Mouse (Mus musculus): ENCODE measurements around the gene Tspan5. TPM values are rescaled to one million over a fixed set of nuclear protein-coding genes. Genes with fewer than 3 reads are reported as not detected.

The Tspan5 gene
- total and polyA plus RNA-seq, 2 experiments from 2014 or later: 7.7 to 25.4 TPM

DNA sequence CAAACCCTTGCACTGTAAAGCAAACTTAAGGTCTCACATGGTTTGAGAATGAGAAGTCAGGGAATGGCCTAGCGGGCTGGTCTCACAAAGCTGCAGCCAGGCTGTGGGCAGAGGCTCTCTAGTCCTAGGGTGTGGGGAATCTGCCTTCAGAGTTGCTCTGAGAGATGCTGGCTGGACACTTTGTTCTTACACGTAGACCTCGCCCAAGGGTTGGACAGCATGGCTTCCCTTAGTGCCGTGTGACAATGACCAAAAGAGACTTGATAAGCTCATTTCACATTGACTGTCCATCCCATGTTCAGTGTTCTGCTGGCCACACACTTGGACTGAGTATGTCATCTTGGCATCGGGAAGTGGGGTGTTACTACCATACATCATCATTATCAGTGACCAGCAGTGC lies 101.6 kb downstream of the Tspan5 start:
- ATAC-seq (ENCODE audit: insufficient read depth, low read depth) (no peak), DNase-seq (ENCODE audit: low spot score) (no peak)
- 89% methylated on average over 5 of the region's 5 CpGs for WGBS
- no peak overlapping the region for H3K27ac ChIP-seq (ENCODE audit: low read depth)
- H3K27me3 ChIP-seq (ENCODE audit: control insufficient read depth, insufficient read depth, low read length): no peaks in the 10 kb centered on the region
- no peak overlapping the region for H3K9ac ChIP-seq (replicated peaks; ENCODE audit: low read depth, low read length)
- no peaks in the 10 kb centered on the region for H3K36me3 ChIP-seq (replicated peaks; ENCODE audit: control insufficient read depth, insufficient read depth, low read length)
- TF ChIP-seq EP300 (IDR thresholded peaks at IDR 0.05; ENCODE audit: low read depth): no peak
- TF ChIP-seq CTCF (IDR thresholded peaks at IDR 0.05; ENCODE audit: low read depth): no peak
- H3K4me3 ChIP-seq (ENCODE audit: low read depth, low read length): no peak overlapping the region
- no peaks in the 10 kb centered on the region for H3K9me3 ChIP-seq (replicated peaks; ENCODE audit: control insufficient read depth, low read length)
- no peak overlapping the region for H3K4me2 ChIP-seq (ENCODE audit: low read depth, low read length)
- no peaks in the 10 kb centered on the region for H3K4me1 ChIP-seq (ENCODE audit: control insufficient read depth, insufficient read depth)

DNA sequence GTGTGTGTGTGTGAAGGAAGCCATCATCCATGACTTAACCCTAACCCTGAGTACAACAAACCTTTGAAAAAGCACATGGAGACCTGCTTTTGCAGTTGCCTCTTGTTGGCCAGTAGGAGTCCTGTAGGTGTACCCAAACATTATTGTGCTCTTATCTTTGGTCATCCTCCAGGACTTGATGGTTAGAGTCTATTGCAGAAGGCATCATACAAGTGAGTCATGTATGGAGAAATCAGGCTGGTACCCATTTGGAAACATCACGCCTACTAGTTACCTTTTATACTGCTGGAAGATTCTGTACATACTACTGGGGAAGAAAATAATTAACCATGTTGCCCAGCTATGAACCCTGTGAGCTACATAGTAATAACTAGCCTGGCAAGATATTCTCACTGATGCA lies 103.8 kb downstream of the Tspan5 start:
- ATAC-seq (ENCODE audit: insufficient read depth, low read depth) (no peak), DNase-seq (ENCODE audit: low spot score) (no peak)
- TF ChIP-seq CTCF (IDR thresholded peaks at IDR 0.05; ENCODE audit: low read depth): no peak
- no peak for TF ChIP-seq EP300 (IDR thresholded peaks at IDR 0.05; ENCODE audit: low read depth)
- Histone ChIP-seq H3K4me3 (ENCODE audit: low read depth, low read length) (no peak overlapping the region), H3K36me3 (replicated peaks; ENCODE audit: control insufficient read depth, insufficient read depth, low read length) (no peaks in the 10 kb centered on the region), H3K4me2 (ENCODE audit: low read depth, low read length) (no peak overlapping the region), H3K9me3 (replicated peaks; ENCODE audit: control insufficient read depth, low read length) (no peaks in the 10 kb centered on the region), H3K9ac (replicated peaks; ENCODE audit: low read depth, low read length) (no peak overlapping the region), H3K27me3 (ENCODE audit: control insufficient read depth, insufficient read depth, low read length) (no peaks in the 10 kb centered on the region), H3K27ac (ENCODE audit: low read depth) (no peak overlapping the region), H3K4me1 (ENCODE audit: control insufficient read depth, insufficient read depth) (no peaks in the 10 kb centered on the region)
- 81% methylated on average over 1 of the region's 1 CpGs for WGBS

- WGBS: 50% methylated on average over 3 of the region's 3 CpGs
- no peak overlapping the region for H3K27ac ChIP-seq (ENCODE audit: low read depth)
- DNase-seq (ENCODE audit: low spot score) (no peak), ATAC-seq (ENCODE audit: insufficient read depth, low read depth) (no peak)
- no peaks in the 10 kb centered on the region for H3K9me3 ChIP-seq (replicated peaks; ENCODE audit: control insufficient read depth, low read length)
- H3K4me1 ChIP-seq (ENCODE audit: control insufficient read depth, insufficient read depth): no peaks in the 10 kb centered on the region
- no peak overlapping the region for H3K4me2 ChIP-seq (ENCODE audit: low read depth, low read length)
- H3K36me3 ChIP-seq (replicated peaks; ENCODE audit: control insufficient read depth, insufficient read depth, low read length): no peaks in the 10 kb centered on the region
- no peaks in the 10 kb centered on the region for H3K27me3 ChIP-seq (ENCODE audit: control insufficient read depth, insufficient read depth, low read length)
- TF ChIP-seq CTCF (IDR thresholded peaks at IDR 0.05; ENCODE audit: low read depth) (no peak), EP300 (IDR thresholded peaks at IDR 0.05; ENCODE audit: low read depth) (no peak)
- H3K4me3 ChIP-seq (ENCODE audit: low read depth, low read length): no peak overlapping the region
- no peak overlapping the region for H3K9ac ChIP-seq (replicated peaks; ENCODE audit: low read depth, low read length)
These were observed 105.8 kb downstream of the Tspan5 start for GRCm38 (mm10) chr3:138847809-138848208.

DNA sequence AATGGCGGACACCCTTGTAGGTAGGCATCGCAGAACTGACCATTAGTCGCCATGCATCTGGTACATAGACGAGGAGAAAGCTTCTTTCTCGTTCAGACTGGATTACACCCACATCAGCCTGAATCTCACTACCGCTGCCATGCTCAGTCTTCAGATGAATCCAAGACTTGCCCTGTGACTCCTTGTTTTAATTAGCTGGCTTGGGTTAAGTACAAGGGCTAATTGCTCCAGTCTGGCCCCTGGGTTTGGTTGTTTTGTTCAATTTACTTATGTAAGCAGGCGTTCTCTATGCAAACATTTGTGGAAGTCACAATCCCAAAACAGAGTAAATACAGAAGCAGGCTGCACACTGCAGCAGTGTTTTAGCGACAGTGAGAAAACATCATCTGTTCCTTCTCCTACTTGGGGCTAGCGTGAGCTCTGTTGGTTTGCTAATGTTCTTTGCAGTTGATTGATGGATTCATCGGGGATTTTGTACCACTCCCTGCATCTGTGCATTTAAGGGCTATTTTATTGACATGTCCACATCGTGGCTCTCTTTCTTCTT lies 107.8 kb downstream of the Tspan5 start:
- no peak overlapping the region for H3K9ac ChIP-seq (replicated peaks; ENCODE audit: low read depth, low read length)
- H3K9me3 ChIP-seq (replicated peaks; ENCODE audit: control insufficient read depth, low read length): no peaks in the 10 kb centered on the region
- WGBS: 79% methylated on average over 11 of the region's 11 CpGs
- DNase-seq (ENCODE audit: low spot score) (no peak), ATAC-seq (ENCODE audit: insufficient read depth, low read depth) (no peak)
- H3K36me3 ChIP-seq (replicated peaks; ENCODE audit: control insufficient read depth, insufficient read depth, low read length): no peaks in the 10 kb centered on the region
- no peak overlapping the region for H3K4me3 ChIP-seq (ENCODE audit: low read depth, low read length)
- H3K27me3 ChIP-seq (ENCODE audit: control insufficient read depth, insufficient read depth, low read length): no peaks in the 10 kb centered on the region
- H3K4me2 ChIP-seq (ENCODE audit: low read depth, low read length): no peak overlapping the region
- TF ChIP-seq CTCF (IDR thresholded peaks at IDR 0.05; ENCODE audit: low read depth) (no peak), EP300 (IDR thresholded peaks at IDR 0.05; ENCODE audit: low read depth) (no peak)
- H3K27ac ChIP-seq (ENCODE audit: low read depth): no peak overlapping the region
- 0 out of 2 replicates have a peak, but pooled peaks cover 3% of the 10 kb centered on the region for H3K4me1 ChIP-seq (ENCODE audit: control insufficient read depth, insufficient read depth)

- ATAC-seq (ENCODE audit: insufficient read depth, low read depth) (no peak), DNase-seq (ENCODE audit: low spot score) (no peak)
- Histone ChIP-seq H3K36me3 (replicated peaks; ENCODE audit: control insufficient read depth, insufficient read depth, low read length) (no peaks in the 10 kb centered on the region), H3K27me3 (ENCODE audit: control insufficient read depth, insufficient read depth, low read length) (no peaks in the 10 kb centered on the region), H3K4me2 (ENCODE audit: low read depth, low read length) (no peak overlapping the region), H3K4me3 (ENCODE audit: low read depth, low read length) (no peak overlapping the region), H3K4me1 (ENCODE audit: control insufficient read depth, insufficient read depth) (0 out of 2 replicates have a peak, but pooled peaks cover 4% of the 10 kb centered on the region), H3K27ac (ENCODE audit: low read depth) (no peak overlapping the region), H3K9me3 (replicated peaks; ENCODE audit: control insufficient read depth, low read length) (no peaks in the 10 kb centered on the region), H3K9ac (replicated peaks; ENCODE audit: low read depth, low read length) (no peak overlapping the region)
- WGBS: 83% methylated on average over 8 of the region's 8 CpGs
- no peak for TF ChIP-seq EP300 (IDR thresholded peaks at IDR 0.05; ENCODE audit: low read depth)
- no peak for TF ChIP-seq CTCF (IDR thresholded peaks at IDR 0.05; ENCODE audit: low read depth)
These were observed 109.9 kb downstream of the Tspan5 start for GRCm38 (mm10) chr3:138851876-138852275.
